Mouse (Mus musculus) kidney, adult 2 months (tissue): ENCODE data around the gene Ppp2r2c.
A peak's percentile ranks its signal among the peaks of the same experiment; 100 is the strongest.

Experiments used
- CTCF ChIP-seq: fragments of 200-500 bp; conservative IDR thresholded peaks from 2 replicates; pipeline ENCODE4 v1.5.1; 2011; ENCODE audit warnings: low read depth, mild to moderate bottlenecking, control low read depth, low read length, moderate library complexity, mixed read lengths; ENCODE audit not compliant: insufficient read depth, insufficient read length
- POLR2A ChIP-seq: fragments of 200-500 bp; IDR thresholded peaks from one replicate; pipeline ENCODE4 v1.6.1; 2011; ENCODE audit warnings: low read depth, low read length, control low read depth

DNA sequence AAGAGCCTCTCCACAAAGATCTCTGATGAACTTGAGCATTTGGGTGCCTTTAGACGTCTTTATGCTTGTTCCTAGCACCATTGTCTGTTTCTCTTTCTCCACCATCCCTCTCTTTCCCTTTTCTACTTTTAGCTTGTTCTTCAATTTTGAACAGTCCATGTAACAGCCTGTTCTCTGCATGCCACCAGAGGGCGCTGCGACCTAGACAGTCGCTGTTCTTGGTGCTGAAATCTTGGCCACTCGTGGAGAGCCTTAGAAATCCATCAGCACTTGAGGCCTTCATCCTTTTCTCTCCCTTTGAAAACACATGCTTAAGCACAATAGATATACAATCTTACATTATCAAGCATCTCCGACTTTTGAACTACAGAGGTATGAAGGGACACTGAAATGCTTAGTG, 32.4 kb upstream of the Ppp2r2c start:
- TF ChIP-seq POLR2A (no peak), CTCF (peak; percentile 92)
